Mouse (Mus musculus): Measurements from ENCODE around the gene Pa2g4. TPM values are rescaled to one million over a fixed set of nuclear protein-coding genes. Genes with fewer than 3 reads are reported as not detected.

Pa2g4 gene
- polyA plus RNA-seq, 1 experiment from 2014 or later: 129 TPM

- Histone ChIP-seq H3K27me3 (ENCODE audit: control insufficient read depth, insufficient read depth, low read length) (peaks cover 26% of the 10 kb centered on the region), H3K9me3 (ENCODE audit: control insufficient read depth, low read length) (no peaks in the 10 kb centered on the region), H3K9ac (no peak overlapping the region), H3K4me2 (replicated peaks) (no peak overlapping the region), H3K27ac (no peak overlapping the region), H3K4me1 (replicated peaks; ENCODE audit: control insufficient read depth, insufficient read depth, low read length) (peaks cover 7% of the 10 kb centered on the region; the same call in 1 of the 2 replicates), H3K36me3 (replicated peaks; ENCODE audit: control insufficient read depth, insufficient read depth) (no peaks in the 10 kb centered on the region), H3K4me3 (replicated peaks; ENCODE audit: low read length) (no peak overlapping the region)
- ATAC-seq (ENCODE audit: low FRiP score) (no peak), DNase-seq (ENCODE audit: low spot score) (no peak)
- 67% methylated on average over 5 of the region's 5 CpGs for WGBS
Measured at GRCm38 (mm10) chr10:128592797-128593196, 27.0 kb upstream of the Pa2g4 start.

GRCm38 (mm10) chr10:128591436-128591835 is 25.6 kb upstream of the Pa2g4 start:
- peaks cover 39% of the 10 kb centered on the region for H3K27me3 ChIP-seq (ENCODE audit: control insufficient read depth, insufficient read depth, low read length)
- no peak for DNase-seq (ENCODE audit: low spot score)
- no peak overlapping the region for H3K4me3 ChIP-seq (replicated peaks; ENCODE audit: low read length)
- no peak overlapping the region for H3K27ac ChIP-seq
- peaks cover 7% of the 10 kb centered on the region; the same call in 1 of the 2 replicates for H3K4me1 ChIP-seq (replicated peaks; ENCODE audit: control insufficient read depth, insufficient read depth, low read length)
- H3K36me3 ChIP-seq (replicated peaks; ENCODE audit: control insufficient read depth, insufficient read depth): no peaks in the 10 kb centered on the region
- no peak overlapping the region for H3K9ac ChIP-seq
- no peak overlapping the region for H3K4me2 ChIP-seq (replicated peaks)
- no peak for ATAC-seq (ENCODE audit: low FRiP score)
- H3K9me3 ChIP-seq (ENCODE audit: control insufficient read depth, low read length): no peaks in the 10 kb centered on the region
- WGBS: 89% methylated on average over 6 of the region's 6 CpGs

GRCm38 (mm10) chr10:128590193-128590690 is 24.5 kb upstream of the Pa2g4 start:
- peaks cover 49% of the 10 kb centered on the region for H3K27me3 ChIP-seq (ENCODE audit: control insufficient read depth, insufficient read depth, low read length)
- peak overlapping the region; percentile 64 for H3K4me3 ChIP-seq (replicated peaks; ENCODE audit: low read length)
- peak; percentile 62 for ATAC-seq (ENCODE audit: low FRiP score)
- DNase-seq (ENCODE audit: low spot score): peak; percentile 73
- peaks cover 7% of the 10 kb centered on the region; the same call in 1 of the 2 replicates for H3K4me1 ChIP-seq (replicated peaks; ENCODE audit: control insufficient read depth, insufficient read depth, low read length)
- no peaks in the 10 kb centered on the region for H3K9me3 ChIP-seq (ENCODE audit: control insufficient read depth, low read length)
- no peaks in the 10 kb centered on the region for H3K36me3 ChIP-seq (replicated peaks; ENCODE audit: control insufficient read depth, insufficient read depth)
- under 1% methylated on average over 42 of the region's 43 CpGs for WGBS
- peak overlapping the region; percentile 55 for H3K9ac ChIP-seq
- H3K27ac ChIP-seq: no peak overlapping the region
- peak overlapping the region; percentile 99 for H3K4me2 ChIP-seq (replicated peaks)

GRCm38 (mm10) chr10:128589464-128590192 is 23.8 kb upstream of the Pa2g4 start, which contains the start of gene Erbb3:
Gene Erbb3 (minus strand): TSS chr10:128589652.
- Histone ChIP-seq H3K9ac (peak within 1 kb of the TSS; percentile 55), H3K4me1 (replicated peaks; ENCODE audit: control insufficient read depth, insufficient read depth, low read length) (peaks cover 7% of the 10 kb centered on the region; the same call in 1 of the 2 replicates), H3K4me2 (replicated peaks) (peak within 1 kb of the TSS; percentile 99), H3K36me3 (replicated peaks; ENCODE audit: control insufficient read depth, insufficient read depth) (no peaks in the 10 kb centered on the region), H3K27me3 (ENCODE audit: control insufficient read depth, insufficient read depth, low read length) (peaks cover 49% of the 10 kb centered on the region), H3K9me3 (ENCODE audit: control insufficient read depth, low read length) (no peaks in the 10 kb centered on the region), H3K4me3 (replicated peaks; ENCODE audit: low read length) (peak within 1 kb of the TSS; percentile 64), H3K27ac (no peak within 1 kb of the TSS)
- under 1% methylated on average over 35 of the region's 43 CpGs for WGBS
- DNase-seq (ENCODE audit: low spot score) (peak; percentile 32), ATAC-seq (ENCODE audit: low FRiP score) (peak; percentile 28; the same call in 1 of the 2 replicates)

- no peak overlapping the region for H3K27ac ChIP-seq
- H3K4me1 ChIP-seq (replicated peaks; ENCODE audit: control insufficient read depth, insufficient read depth, low read length): peaks cover 7% of the 10 kb centered on the region; the same call in 1 of the 2 replicates
- ATAC-seq (ENCODE audit: low FRiP score): no peak
- DNase-seq (ENCODE audit: low spot score): no peak
- WGBS: 1% methylated on average over 23 of the region's 23 CpGs
- peaks cover 52% of the 10 kb centered on the region for H3K27me3 ChIP-seq (ENCODE audit: control insufficient read depth, insufficient read depth, low read length)
- peak overlapping the region; percentile 99 for H3K4me2 ChIP-seq (replicated peaks)
- H3K4me3 ChIP-seq (replicated peaks; ENCODE audit: low read length): peak overlapping the region; percentile 64
- H3K9ac ChIP-seq: peak overlapping the region; percentile 55
- no peaks in the 10 kb centered on the region for H3K9me3 ChIP-seq (ENCODE audit: control insufficient read depth, low read length)
- H3K36me3 ChIP-seq (replicated peaks; ENCODE audit: control insufficient read depth, insufficient read depth): no peaks in the 10 kb centered on the region
Measured at GRCm38 (mm10) chr10:128588775-128589463, 23.1 kb upstream of the Pa2g4 start.

- H3K27ac ChIP-seq: no peak overlapping the region
- H3K4me1 ChIP-seq (replicated peaks; ENCODE audit: control insufficient read depth, insufficient read depth, low read length): peaks cover 7% of the 10 kb centered on the region; the same call in 1 of the 2 replicates
- no peak overlapping the region for H3K4me2 ChIP-seq (replicated peaks)
- DNase-seq (ENCODE audit: low spot score) (no peak), ATAC-seq (ENCODE audit: low FRiP score) (no peak)
- H3K36me3 ChIP-seq (replicated peaks; ENCODE audit: control insufficient read depth, insufficient read depth): no peaks in the 10 kb centered on the region
- WGBS: 54% methylated on average over 1 of the region's 1 CpGs
- no peak overlapping the region for H3K9ac ChIP-seq
- no peaks in the 10 kb centered on the region for H3K9me3 ChIP-seq (ENCODE audit: control insufficient read depth, low read length)
- H3K4me3 ChIP-seq (replicated peaks; ENCODE audit: low read length): no peak overlapping the region
- peaks cover 52% of the 10 kb centered on the region for H3K27me3 ChIP-seq (ENCODE audit: control insufficient read depth, insufficient read depth, low read length)
Measured at GRCm38 (mm10) chr10:128588136-128588535, 22.3 kb upstream of the Pa2g4 start.

GRCm38 (mm10) chr10:128587697-128588096 is 21.9 kb upstream of the Pa2g4 start:
- ATAC-seq (ENCODE audit: low FRiP score): no peak
- Histone ChIP-seq H3K9me3 (ENCODE audit: control insufficient read depth, low read length) (no peaks in the 10 kb centered on the region), H3K9ac (no peak overlapping the region), H3K27ac (no peak overlapping the region), H3K27me3 (ENCODE audit: control insufficient read depth, insufficient read depth, low read length) (peaks cover 52% of the 10 kb centered on the region), H3K36me3 (replicated peaks; ENCODE audit: control insufficient read depth, insufficient read depth) (no peaks in the 10 kb centered on the region), H3K4me1 (replicated peaks; ENCODE audit: control insufficient read depth, insufficient read depth, low read length) (peaks cover 7% of the 10 kb centered on the region; the same call in 1 of the 2 replicates), H3K4me2 (replicated peaks) (no peak overlapping the region; the same call in 1 of the 2 replicates), H3K4me3 (replicated peaks; ENCODE audit: low read length) (no peak overlapping the region)
- 60% methylated on average over 8 of the region's 8 CpGs for WGBS
- DNase-seq (ENCODE audit: low spot score): no peak

GRCm38 (mm10) chr10:128587120-128587519 is 21.3 kb upstream of the Pa2g4 start:
- peaks cover 52% of the 10 kb centered on the region for H3K27me3 ChIP-seq (ENCODE audit: control insufficient read depth, insufficient read depth, low read length)
- H3K4me1 ChIP-seq (replicated peaks; ENCODE audit: control insufficient read depth, insufficient read depth, low read length): peaks cover 7% of the 10 kb centered on the region; the same call in 1 of the 2 replicates
- H3K36me3 ChIP-seq (replicated peaks; ENCODE audit: control insufficient read depth, insufficient read depth): no peaks in the 10 kb centered on the region
- no peak overlapping the region for H3K4me3 ChIP-seq (replicated peaks; ENCODE audit: low read length)
- H3K9ac ChIP-seq: no peak overlapping the region
- no peak for ATAC-seq (ENCODE audit: low FRiP score)
- DNase-seq (ENCODE audit: low spot score): no peak
- H3K9me3 ChIP-seq (ENCODE audit: control insufficient read depth, low read length): no peaks in the 10 kb centered on the region
- no peak overlapping the region for H3K27ac ChIP-seq
- no peak overlapping the region; the same call in 1 of the 2 replicates for H3K4me2 ChIP-seq (replicated peaks)
- 61% methylated on average over 4 of the region's 4 CpGs for WGBS

- ATAC-seq (ENCODE audit: low FRiP score) (no peak), DNase-seq (ENCODE audit: low spot score) (no peak)
- 8% methylated on average over 1 of the region's 1 CpGs for WGBS
- H3K9me3 ChIP-seq (ENCODE audit: control insufficient read depth, low read length): no peaks in the 10 kb centered on the region
- peaks cover 7% of the 10 kb centered on the region; the same call in 1 of the 2 replicates for H3K4me1 ChIP-seq (replicated peaks; ENCODE audit: control insufficient read depth, insufficient read depth, low read length)
- H3K36me3 ChIP-seq (replicated peaks; ENCODE audit: control insufficient read depth, insufficient read depth): no peaks in the 10 kb centered on the region
- peaks cover 52% of the 10 kb centered on the region for H3K27me3 ChIP-seq (ENCODE audit: control insufficient read depth, insufficient read depth, low read length)
- 0 out of 2 replicates have a peak overlapping the region, but pooled peaks have one; percentile 6 for H3K4me2 ChIP-seq (replicated peaks)
- no peak overlapping the region for H3K27ac ChIP-seq
- no peak overlapping the region for H3K4me3 ChIP-seq (replicated peaks; ENCODE audit: low read length)
- no peak overlapping the region for H3K9ac ChIP-seq
Measured at GRCm38 (mm10) chr10:128586546-128586945, 20.8 kb upstream of the Pa2g4 start.

Measured in hindbrain, embryonic 14.5 days (tissue).